Mouse (Mus musculus): Measurements from ENCODE around the gene Itgam.
"Not testable (repeated sequence)": the region's sequence is repeated elsewhere in the genome, so short reads cannot be mapped to it uniquely, and the experiment has no call there.

Itgam gene

DNA sequence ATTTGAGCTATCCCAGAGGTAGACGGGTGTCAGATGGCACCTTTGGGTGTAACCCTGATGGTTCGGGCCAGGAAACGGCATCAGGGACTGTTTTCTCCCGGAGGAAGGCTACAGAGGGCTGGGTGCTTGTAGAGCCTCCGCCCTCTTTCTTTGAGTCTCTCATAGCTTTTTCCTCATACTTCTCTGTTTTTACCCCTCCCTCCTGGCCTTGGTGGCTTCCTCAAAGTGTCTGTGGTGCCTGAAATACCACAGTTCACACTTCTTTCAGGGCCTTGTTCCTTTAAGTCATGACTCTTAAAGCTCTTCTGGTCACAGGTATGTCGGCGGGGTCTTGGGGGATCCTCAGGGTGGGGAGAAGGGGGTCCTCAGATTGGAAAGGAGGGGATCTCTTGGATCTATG, at the start of gene Itgam, which contains the start of gene Gm49368:
Gene Itgam, plus strand, starts transcription at position 185 of the 400 bp plus-strand sequence.
Gene Gm49368, plus strand, starts transcription at position 228 of the 400 bp plus-strand sequence.
- DNase-seq (ENCODE audit: extremely low read depth, low read depth), result peak; percentile 12

DNA sequence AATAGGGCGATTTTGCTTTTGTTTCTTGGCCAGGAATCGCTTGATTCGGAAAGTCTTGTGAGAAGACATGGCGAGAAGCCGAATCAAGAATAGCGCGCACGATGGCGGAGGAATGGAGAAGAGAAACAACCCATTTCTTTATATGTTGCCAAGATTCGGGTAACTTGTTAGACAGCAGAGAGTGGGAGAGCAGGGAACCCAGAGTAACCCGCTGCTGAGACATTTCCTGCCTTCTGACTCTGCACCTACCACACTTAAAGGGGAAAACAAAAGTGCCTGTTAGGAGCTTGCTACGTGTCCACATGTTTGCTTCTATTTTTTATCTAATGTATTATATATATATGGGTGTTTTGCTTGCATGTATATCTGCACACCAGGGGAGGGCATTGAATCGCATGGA, 49.3 kb upstream of the Itgam start:
- DNase-seq (ENCODE audit: extremely low read depth, low read depth), result no peak

GRCm38 (mm10) chr7:128016134-128016533, 46.3 kb upstream of the Itgam start:
- not testable (repeated sequence) for DNase-seq (ENCODE audit: extremely low read depth, low read depth)

DNA sequence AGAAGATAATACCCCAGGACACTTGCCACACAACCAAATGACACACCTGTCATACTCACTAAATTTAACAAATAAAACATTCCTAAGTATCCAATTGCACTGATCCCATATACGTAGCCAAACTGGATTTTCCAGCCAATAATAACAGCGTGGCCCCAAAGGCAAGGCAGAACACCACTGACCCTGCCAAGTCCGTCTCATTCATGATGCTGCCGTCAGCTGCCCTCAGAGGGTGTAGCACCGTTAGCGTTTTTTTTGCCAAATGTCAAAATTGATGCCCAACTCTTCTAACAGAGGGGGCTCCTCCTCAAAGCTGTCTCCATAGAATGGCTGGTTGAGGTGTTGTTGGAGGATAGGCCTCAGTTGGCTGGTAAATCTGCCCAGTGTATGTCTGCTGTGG, 45.8 kb upstream of the Itgam start:
- no peak for DNase-seq (ENCODE audit: extremely low read depth, low read depth)

GRCm38 (mm10) chr7:128018275-128018674, 44.2 kb upstream of the Itgam start:
- no peak for DNase-seq (ENCODE audit: extremely low read depth, low read depth)

DNA sequence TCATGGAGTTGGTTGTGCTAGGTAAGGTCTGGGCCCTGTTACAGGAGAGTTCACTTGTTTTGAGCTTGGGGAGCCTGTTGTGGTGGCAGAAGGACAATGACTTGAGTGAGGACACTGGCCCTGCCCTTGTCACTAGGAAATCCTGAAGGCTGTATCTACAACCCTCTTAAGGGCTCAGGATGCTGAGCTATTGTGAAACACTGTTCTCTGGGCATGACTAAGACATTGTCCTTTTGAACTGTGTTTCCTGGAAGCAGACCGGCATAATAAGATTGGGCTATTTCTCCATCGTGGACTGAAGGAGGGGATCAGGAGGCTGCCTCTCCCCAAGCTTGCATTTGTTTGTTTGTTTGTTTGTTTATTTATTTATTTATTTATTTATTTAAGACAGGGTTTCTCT, 43.3 kb upstream of the Itgam start:
- no peak for DNase-seq (ENCODE audit: extremely low read depth, low read depth)

- DNase-seq (ENCODE audit: extremely low read depth, low read depth), result no peak
Measured at GRCm38 (mm10) chr7:128022974-128023373, 39.5 kb upstream of the Itgam start.

GRCm38 (mm10) chr7:128023565-128023964, 38.9 kb upstream of the Itgam start:
- DNase-seq (ENCODE audit: extremely low read depth, low read depth), result no peak

GRCm38 (mm10) chr7:128024364-128024763, 38.1 kb upstream of the Itgam start:
- no peak for DNase-seq (ENCODE audit: extremely low read depth, low read depth)

GRCm38 (mm10) chr7:128024932-128025331, 37.5 kb upstream of the Itgam start:
- DNase-seq (ENCODE audit: extremely low read depth, low read depth), result no peak

- DNase-seq (ENCODE audit: extremely low read depth, low read depth), result no peak
Measured at GRCm38 (mm10) chr7:128025381-128025780, 37.1 kb upstream of the Itgam start.

GRCm38 (mm10) chr7:128031403-128031976, 30.9 kb upstream of the Itgam start:
- DNase-seq (ENCODE audit: extremely low read depth, low read depth), result peak; percentile 75

- no peak for DNase-seq (ENCODE audit: extremely low read depth, low read depth)
Measured at GRCm38 (mm10) chr7:128032290-128032988, 30.0 kb upstream of the Itgam start.

GRCm38 (mm10) chr7:128032989-128033293, 29.5 kb upstream of the Itgam start:
- no peak for DNase-seq (ENCODE audit: extremely low read depth, low read depth)

DNA sequence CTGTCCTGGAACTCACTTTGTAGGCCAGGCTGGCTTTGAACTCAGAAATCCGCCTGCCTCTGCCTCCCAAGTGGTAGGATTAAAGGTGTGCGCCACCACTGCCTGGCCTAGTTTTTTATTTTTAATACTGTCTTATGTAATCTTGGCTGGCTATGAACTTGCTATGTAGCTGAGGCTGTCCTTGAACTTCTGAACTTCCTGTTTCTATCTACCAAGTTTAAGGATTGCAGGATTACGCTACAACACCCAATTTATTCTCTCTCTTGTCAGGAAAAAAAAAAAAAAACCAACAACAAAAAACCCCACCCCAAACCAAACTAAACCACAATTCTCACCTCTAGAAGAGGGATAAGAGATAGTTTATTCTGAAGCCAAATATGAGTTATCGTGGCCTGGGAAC, 28.8 kb upstream of the Itgam start:
- no peak for DNase-seq (ENCODE audit: extremely low read depth, low read depth)

- DNase-seq (ENCODE audit: extremely low read depth, low read depth), result not testable (repeated sequence)
Measured at GRCm38 (mm10) chr7:128042161-128042820, 20.1 kb upstream of the Itgam start.

DNA sequence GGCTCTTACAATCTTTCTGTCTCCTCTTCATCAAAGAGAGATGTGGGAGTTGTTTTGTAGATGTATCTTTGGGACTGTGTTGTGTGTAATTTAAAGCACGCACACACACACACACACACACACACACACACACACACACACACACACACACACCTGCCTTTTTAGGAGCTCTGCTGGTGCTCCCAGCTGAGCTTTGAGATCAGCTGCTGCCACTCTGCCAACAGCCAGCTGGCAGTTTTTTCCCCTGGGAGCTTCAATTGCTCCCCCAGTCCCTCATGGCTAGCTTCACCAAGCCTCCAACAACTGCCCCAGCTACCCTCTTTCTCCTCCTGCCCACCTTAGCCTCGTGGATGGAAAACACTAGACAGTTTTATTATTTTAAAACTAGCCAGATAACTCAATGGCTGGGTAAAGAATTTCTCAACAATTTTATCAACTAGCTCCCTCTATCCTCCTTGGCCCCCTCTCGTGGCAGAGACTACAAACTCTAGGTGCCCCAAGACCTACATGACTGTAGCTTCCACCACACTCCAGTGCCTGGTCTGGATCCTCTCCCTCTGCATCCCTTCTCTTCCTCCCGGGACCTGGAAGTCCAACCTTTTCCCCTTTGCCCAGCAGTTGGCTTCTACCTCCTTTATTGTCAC, 18.2 kb upstream of the Itgam start:
- no peak for DNase-seq (ENCODE audit: extremely low read depth, low read depth)

DNA sequence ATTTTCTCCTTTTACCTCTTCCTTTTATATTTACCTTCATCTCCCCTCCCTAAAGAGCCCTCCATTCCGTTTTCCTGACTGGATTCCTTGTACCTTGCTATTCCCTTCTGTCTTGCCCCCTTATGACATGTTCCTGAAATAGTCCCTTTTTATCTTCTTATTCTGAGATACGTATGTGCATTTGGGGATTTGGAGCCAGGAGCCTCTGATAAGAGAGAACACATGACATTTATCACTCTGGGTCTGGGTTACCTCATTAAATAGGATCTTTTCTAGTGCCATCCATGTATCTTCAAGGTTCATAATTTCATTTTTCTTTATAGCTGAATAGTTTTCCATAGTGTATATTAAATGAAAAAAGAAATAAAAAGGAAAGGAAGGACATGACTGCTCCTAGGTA, 16.8 kb upstream of the Itgam start:
- no peak for DNase-seq (ENCODE audit: extremely low read depth, low read depth)

DNA sequence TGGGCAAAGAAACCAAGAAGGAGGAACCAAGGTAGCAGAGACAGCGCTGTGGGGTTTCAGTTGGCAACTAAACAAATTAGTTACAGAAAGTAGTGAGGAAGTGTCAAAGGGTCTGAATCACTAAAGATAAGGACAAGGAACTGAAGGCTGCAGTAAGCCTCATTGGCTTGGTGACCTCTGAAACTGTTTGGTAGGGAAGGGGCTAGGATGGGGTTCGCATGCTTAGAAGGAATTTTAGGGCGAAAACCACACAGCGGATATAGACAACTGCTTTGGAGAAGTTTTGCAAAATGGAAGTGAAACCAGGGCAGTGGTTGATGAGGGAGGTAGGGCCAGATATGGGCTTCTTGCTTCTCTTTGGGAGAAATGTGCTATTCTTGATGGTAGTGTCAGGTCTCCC, 13.6 kb upstream of the Itgam start:
- peak; percentile 90 for DNase-seq (ENCODE audit: extremely low read depth, low read depth)

DNA sequence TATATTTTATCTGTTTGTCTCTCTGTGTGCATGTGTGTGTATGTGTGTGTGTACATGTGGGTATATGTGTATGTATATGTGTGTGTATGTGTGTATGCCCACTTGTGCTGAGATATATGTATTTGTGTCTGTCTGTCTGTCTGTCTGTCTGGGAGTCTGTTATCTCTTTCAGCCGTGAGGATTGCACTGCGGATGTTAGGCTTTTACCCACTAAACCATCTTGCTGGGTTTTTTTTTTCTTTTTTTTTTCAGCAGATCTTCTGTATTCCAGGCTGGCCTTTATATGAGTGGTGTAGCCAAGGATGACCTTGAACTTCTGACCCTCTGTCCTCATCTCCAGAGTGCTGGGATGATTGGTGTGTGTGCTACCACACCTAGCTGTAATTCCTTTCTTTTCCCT, 13.2 kb upstream of the Itgam start:
- peak; percentile 51 for DNase-seq (ENCODE audit: extremely low read depth, low read depth)

DNA sequence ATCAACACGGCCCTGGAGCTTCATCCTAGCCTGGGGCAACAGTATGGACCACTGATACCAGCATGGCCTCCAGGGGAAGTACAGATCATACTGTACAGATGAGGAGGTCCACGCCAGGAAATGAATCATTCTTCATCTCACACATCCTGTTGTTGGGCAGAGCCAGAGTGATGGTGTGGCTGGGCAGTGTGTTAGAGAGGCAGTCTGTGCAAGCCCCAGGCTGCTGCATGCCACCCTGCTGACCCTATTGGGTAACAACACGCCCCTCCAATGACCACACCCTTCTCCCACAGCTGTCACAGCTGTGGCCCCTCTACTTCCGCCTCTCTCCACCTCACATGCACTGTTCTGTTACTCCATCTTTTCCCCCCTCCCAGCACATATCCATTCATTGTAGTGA, 11.7 kb upstream of the Itgam start:
- DNase-seq (ENCODE audit: extremely low read depth, low read depth), result peak; percentile 7

GRCm38 (mm10) chr7:128053061-128053460, 9.4 kb upstream of the Itgam start:
- no peak for DNase-seq (ENCODE audit: extremely low read depth, low read depth)
